Mouse (Mus musculus) layer of hippocampus, postnatal 10 days (tissue): Measurements from ENCODE around the gene Tmem50a. TPM values are rescaled to one million over a fixed set of nuclear protein-coding genes. Genes with fewer than 3 reads are reported as not detected.

ENCODE experiments used
- DNase-seq, 2 experiments: peaks; one replicate each; pipeline ENCODE4 v3.0.0; 2021; ENCODE audit warnings: low spot score in 2 of 2
- total RNA-seq, 2 experiments: library from RNA; stranded (reverse); gene quantifications; 2 replicates each; pipeline ENCODE4 v1.2.3; 2021

Tmem50a gene
- total RNA-seq, 2 experiments from 2014 or later, result 116 to 123 TPM

GRCm38 (mm10) chr4:134879410-134879981 is 35.3 kb downstream of the Tmem50a start:
- DNase-seq, result peak; percentile 77 to 83

GRCm38 (mm10) chr4:134876171-134876570 is 38.7 kb downstream of the Tmem50a start:
- no peak for DNase-seq

GRCm38 (mm10) chr4:134871950-134872349 is 42.9 kb downstream of the Tmem50a start:
- DNase-seq, result no peak

- DNase-seq, result no peak
Measured at GRCm38 (mm10) chr4:134871477-134871876, 43.3 kb downstream of the Tmem50a start.

- no peak for DNase-seq
Measured at GRCm38 (mm10) chr4:134869815-134870375, 44.9 kb downstream of the Tmem50a start.

GRCm38 (mm10) chr4:134869068-134869730 is 45.6 kb downstream of the Tmem50a start:
- no peak for DNase-seq

DNA sequence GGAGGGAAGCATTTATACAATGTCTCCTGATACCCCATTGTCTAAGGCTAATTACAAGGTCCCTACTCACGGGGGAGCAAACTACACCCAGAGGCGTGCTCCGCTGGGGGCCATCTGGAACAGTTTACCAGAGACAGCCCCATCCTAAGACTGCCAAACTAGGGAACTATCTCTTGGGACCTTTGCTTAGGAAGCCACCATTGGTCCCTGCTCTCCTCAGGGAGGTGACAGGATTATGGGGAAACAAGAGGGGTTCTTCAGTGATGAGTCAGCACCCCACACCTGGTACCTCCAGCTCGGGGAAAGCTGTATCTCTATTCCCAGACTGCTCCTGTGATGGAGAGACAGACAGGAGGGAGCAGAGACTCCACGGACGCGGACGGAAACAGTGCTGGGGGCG is 46.3 kb downstream of the Tmem50a start:
- no peak for DNase-seq

- DNase-seq, result no peak
Measured at GRCm38 (mm10) chr4:134868065-134868464, 46.8 kb downstream of the Tmem50a start.

GRCm38 (mm10) chr4:134867661-134868060 is 47.2 kb downstream of the Tmem50a start:
- no peak for DNase-seq

- no peak for DNase-seq
Measured at GRCm38 (mm10) chr4:134867213-134867612, 47.6 kb downstream of the Tmem50a start.

DNA sequence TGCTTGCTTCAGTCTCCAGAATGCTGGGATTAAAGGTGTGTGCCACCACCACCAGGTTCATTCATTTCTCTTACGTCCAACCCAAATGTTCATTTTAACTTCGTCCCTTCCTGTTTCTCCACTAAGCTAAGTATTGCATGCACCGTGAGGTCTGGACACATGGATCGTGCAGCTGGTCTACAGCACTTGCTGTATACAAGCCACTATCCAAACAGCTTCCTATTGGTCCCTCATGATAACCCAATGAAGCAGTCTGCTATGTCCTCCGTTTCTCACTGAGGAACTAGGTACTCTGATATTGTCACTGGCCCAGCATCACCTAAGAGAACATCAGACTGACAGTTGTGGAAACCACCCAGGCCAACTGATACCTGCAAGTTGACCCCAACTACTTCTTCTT is 49.0 kb downstream of the Tmem50a start:
- no peak for DNase-seq

DNA sequence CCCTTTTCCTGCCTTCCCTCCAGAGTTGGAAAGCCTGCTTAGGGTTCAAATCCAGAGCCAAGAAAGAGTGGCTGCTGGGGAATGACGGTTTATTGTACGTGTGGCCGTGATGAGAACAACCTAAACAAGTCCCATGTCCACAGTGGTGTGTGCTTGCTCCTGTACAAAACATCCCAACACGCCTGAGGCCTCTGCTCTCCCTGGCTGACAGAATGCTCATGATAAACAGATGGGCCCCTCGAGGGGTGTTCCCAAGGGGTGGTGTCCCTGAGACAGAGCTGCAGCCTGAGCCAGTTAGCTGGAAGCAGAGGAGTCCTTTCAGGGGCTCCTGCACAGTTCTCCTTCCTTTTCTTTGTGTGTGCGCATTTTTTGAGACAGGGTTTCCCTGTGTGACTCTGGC is 49.5 kb downstream of the Tmem50a start:
- no peak for DNase-seq

GRCm38 (mm10) chr4:134863937-134864729 is 50.7 kb downstream of the Tmem50a start, which contains the start of gene Rhd:
TSS of gene Rhd (plus strand) at chr4:134864536.
- no peak for DNase-seq

DNA sequence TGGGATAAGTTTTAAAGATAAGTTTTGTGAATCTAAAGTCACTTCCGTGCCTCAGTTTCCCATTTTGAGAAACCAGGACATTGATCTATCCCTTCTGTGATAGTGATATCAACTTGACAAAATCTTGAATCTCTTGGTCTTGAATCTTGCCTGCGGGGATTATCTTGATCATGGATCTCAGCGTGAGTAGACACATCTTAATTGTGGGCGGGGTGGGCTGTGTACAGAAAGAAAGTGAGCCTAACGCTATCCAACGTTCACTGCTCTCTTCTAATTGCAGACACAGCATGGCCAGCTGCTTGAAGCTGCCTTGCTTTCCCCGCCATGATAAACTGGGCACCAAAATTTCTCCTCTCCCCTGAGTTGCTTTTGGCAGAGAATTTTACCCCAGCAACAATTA is 51.8 kb downstream of the Tmem50a start:
- DNase-seq, result no peak

DNA sequence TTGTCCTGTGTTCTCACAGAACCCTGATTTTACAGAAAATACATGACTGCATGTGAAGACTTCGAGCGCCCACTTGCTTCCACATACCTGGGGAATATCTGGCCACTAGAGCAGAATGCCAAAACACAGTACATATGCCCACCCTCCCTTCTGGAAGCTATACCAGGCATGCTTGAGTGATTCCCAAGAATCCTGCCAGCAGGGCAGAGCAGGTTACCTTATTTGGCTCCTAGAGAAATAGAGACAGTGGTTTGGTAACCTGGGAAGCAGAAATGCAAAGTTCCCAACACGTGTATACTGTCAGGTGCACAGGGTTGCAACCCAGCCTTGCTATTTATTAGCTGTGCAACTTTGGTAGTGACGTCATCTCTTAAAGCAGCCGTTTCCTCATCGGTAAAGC is 52.9 kb downstream of the Tmem50a start:
- no peak for DNase-seq

- no peak for DNase-seq
Measured at GRCm38 (mm10) chr4:134858494-134858893, 56.3 kb downstream of the Tmem50a start.

GRCm38 (mm10) chr4:134856501-134856900 is 58.3 kb downstream of the Tmem50a start:
- DNase-seq, result no peak

GRCm38 (mm10) chr4:134856056-134856455 is 58.8 kb downstream of the Tmem50a start:
- no peak for DNase-seq

DNA sequence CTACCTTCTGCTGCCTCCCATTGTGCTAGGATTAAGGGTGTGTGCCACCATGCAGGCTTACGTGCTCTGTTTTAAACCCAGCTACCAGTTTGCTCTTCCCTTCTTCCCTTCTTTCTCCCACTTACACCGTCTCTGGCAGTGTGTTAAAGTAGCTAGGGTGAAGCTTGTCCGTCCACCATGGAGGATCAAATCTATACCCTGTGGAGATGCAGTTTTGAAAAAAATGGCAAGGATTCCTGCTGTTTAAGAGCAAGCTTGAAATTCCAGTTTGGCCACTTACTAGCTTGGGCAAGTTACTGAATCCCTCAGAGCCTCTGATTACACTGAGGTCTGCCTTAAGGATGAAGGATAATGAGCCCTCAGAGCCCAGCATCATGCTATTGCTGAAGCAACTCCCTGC is 59.5 kb downstream of the Tmem50a start:
- DNase-seq, result no peak

DNA sequence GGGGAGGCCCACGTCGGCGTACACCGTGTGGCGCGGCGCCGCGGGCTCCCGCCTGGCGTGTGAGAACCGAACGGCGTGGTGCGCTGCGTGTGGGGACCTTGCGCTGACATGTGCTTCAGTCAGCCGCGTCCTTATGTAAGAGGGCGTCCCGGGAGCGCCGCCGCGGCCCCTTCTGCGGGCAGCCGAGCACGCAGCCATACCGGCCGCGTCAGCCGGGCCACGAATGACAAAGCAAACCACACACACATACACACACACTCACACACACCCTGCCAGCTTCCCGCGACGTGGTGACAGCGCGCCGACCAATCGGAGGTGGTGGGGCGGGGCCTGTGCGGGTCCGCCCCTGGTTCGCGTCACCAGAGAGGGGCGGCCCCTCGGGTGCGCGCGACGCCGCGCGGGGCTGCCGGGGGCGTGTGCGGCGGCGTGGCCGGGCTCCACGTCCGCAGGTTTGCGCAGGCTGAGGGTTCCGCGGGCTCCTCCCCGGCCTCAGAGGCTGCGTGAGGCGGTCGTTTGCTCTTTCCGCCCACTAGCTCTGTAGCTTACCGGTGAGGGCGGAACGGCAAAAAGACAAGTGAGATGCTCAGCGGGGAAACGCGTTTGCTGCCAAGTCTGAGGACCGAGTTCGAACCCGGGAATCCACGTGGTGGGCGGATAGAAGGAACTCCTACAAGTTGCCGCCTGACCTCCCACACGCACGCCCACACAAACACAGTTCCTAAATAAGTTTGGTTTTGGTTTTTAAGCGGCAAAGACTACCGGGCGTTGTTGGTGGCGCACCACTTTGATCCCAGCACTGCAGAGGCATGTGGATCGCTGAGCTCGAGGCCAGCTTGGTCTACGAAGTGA is 61.0 kb downstream of the Tmem50a start:
- DNase-seq, result peak; percentile 94 to 96

- DNase-seq, result peak; percentile 100
Measured at GRCm38 (mm10) chr4:134853259-134853636, 61.6 kb downstream of the Tmem50a start, which contains the start of gene Maco1. TSS of gene Maco1 (minus strand) at chr4:134853345.
